Mouse (Mus musculus) E14TG2a.4 (cell line): ENCODE measurements around the gene Acsm2.

ENCODE experiments used
- CTCF ChIP-seq: conservative IDR thresholded peaks from 2 replicates; pipeline ENCODE4 v1.5.1; 2014; ENCODE audit warnings: low read length
- POU5F1 ChIP-seq: IDR thresholded peaks from 2 replicates; pipeline ENCODE4 v1.6.1; 2014; ENCODE audit warnings: low read length, borderline replicate concordance

DNA sequence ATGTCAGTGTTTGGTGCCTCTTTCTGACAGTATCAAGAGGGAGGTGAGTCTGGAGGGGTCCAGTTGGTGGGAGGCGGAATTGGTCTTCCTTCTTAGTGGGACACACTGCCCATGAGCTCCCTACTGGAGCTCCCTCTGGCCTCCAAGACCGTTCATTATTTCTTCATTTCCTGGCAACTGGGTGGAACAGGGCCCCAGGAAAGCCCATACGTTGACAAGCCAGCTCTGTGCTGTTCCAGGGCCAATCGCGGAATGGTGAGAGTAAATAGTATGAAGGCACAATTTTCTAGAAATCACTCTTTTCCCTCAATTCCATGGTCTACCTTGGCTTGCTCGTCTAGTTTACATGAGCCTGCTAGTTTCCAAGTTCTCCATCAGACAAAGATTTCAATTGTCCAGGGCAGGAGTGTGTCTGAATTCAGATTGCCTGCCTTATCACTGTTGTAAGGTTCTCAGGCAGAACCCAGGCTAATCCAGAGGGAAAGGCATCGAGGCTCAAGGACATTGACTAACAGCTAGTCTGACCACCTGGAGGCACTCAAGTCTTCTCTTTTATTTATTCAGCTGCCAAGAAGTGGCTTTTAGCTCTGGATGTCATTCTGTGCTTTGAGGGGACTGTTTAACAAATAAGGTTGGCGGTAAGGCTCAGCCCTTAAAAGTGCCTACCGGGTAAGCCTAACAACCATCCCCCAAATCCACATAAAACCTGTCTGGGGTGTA lies 53.8 kb downstream of the Acsm2 start:
- TF ChIP-seq POU5F1 (no peak), CTCF (no peak)
